Mouse (Mus musculus): ENCODE measurements around the gene Ggta1.

DNA sequence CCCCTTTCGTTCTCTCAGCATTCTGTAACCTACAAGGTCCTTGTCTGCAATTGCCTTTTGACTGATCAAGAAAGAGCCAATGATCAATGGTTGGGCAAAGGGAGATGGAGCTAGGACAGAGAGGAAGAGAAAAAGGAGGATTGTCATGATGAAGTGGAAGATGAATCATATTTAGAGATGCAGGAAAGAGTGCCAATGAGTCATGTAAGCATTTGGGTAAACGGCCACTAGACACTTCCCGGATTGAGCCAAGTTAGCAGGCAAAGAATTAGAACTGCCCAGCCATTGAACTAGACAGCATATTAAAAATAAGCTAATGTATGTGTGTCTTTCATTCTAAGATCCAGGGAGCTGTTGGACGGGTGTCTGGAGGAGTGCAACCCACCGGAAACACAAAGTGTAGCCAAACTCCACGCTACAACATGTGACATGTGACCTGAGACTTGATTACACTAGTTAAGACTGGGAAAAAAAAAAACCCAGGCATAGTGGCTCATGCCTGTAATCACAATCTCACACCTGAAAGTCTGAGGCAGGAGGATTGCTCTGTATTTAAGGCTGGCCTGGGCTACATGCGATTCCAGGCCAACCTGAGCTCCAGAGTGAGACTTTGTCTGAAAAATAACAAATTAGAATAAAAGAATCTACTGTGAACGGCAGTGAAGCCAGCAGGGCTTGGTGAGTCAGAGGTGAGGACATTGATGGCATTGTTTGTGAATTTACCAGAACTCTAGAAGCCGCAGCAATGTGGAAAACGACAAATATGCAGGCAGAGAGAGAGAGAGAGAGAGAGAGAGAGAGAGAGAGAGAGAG lies 15.2 kb upstream of the Ggta1 start:
- TF ChIP-seq CTCF (IDR thresholded peaks at IDR 0.05; ENCODE audit: borderline replicate concordance, extremely low read depth, insufficient read depth, insufficient read length) = no peak
- TF ChIP-seq POLR2A (IDR thresholded peaks at IDR 0.05; ENCODE audit: borderline replicate concordance, extremely low read depth, insufficient read depth, insufficient read length, poor library complexity, severe bottlenecking) = no peak

All from brain, embryonic 14.5 days (tissue).